Mouse (Mus musculus) embryonic fibroblast, embryonic 13.5 days (primary cell): Measurements from ENCODE around the gene Efna4. TPM values are rescaled to one million over a fixed set of nuclear protein-coding genes. Genes with fewer than 3 reads are reported as not detected.

ENCODE experiments used
- H3K27ac ChIP-seq: 2 replicates; pipeline ENCODE4 v1.5.1; 2012; ENCODE audit warnings: low read length, control low read depth, inconsistent platforms; ENCODE audit not compliant: insufficient read depth
- H3K4me1 ChIP-seq: 2 replicates; pipeline ENCODE4 v1.6.1; 2011; ENCODE audit warnings: low read length; ENCODE audit not compliant: control insufficient read depth, insufficient read depth
- H3K4me3 ChIP-seq: 2 replicates; pipeline ENCODE4 v1.5.1; 2011; ENCODE audit warnings: mild to moderate bottlenecking, control low read depth, low read length; ENCODE audit not compliant: insufficient read depth
- CTCF ChIP-seq: IDR thresholded peaks from 2 replicates; pipeline ENCODE4 v1.5.1; 2011; ENCODE audit warnings: mild to moderate bottlenecking, control low read depth, low read length, moderate library complexity, borderline replicate concordance; ENCODE audit not compliant: insufficient read depth
- POLR2A ChIP-seq: IDR thresholded peaks from 2 replicates; pipeline ENCODE4 v1.6.1; 2011; ENCODE audit warnings: low read depth, mild to moderate bottlenecking, control low read depth, low read length, moderate library complexity
- polyA plus RNA-seq: library from polyadenylated mRNA; stranded (reverse); fragments of >200 nt; gene quantifications from 2 replicates; pipeline ENCODE4 v1.2.4, GENCODE M21; 2011; ENCODE audit warnings: low read depth; ENCODE audit not compliant: missing spikeins, insufficient read length

The Efna4 gene
- polyA plus RNA-seq, 1 experiment = 11.4 TPM

GRCm38 (mm10) chr3:89332013-89332412 lies 5.8 kb downstream of the Efna4 start:
- no peak overlapping the region for H3K4me3 ChIP-seq
- no peak overlapping the region for H3K27ac ChIP-seq
- no peak for TF ChIP-seq POLR2A
- no peak for TF ChIP-seq CTCF
- H3K4me1 ChIP-seq = 0 out of 2 replicates have a peak, but pooled peaks cover 5% of the 10 kb centered on the region

GRCm38 (mm10) chr3:89331561-89331960 lies 6.3 kb downstream of the Efna4 start:
- Histone ChIP-seq H3K4me3 (no peak overlapping the region), H3K4me1 (0 out of 2 replicates have a peak, but pooled peaks cover 3% of the 10 kb centered on the region), H3K27ac (no peak overlapping the region)
- TF ChIP-seq CTCF = no peak
- no peak for TF ChIP-seq POLR2A

- Histone ChIP-seq H3K4me1 (no peaks in the 10 kb centered on the region), H3K4me3 (no peak overlapping the region), H3K27ac (no peak overlapping the region)
- TF ChIP-seq CTCF = no peak
- no peak for TF ChIP-seq POLR2A
Observed at GRCm38 (mm10) chr3:89330948-89331347, 6.9 kb downstream of the Efna4 start.

GRCm38 (mm10) chr3:89330346-89330745 lies 7.5 kb downstream of the Efna4 start:
- no peaks in the 10 kb centered on the region for H3K4me1 ChIP-seq
- H3K4me3 ChIP-seq = no peak overlapping the region
- no peak overlapping the region for H3K27ac ChIP-seq
- TF ChIP-seq CTCF (no peak), POLR2A (no peak)

- Histone ChIP-seq H3K4me3 (no peak overlapping the region), H3K4me1 (no peaks in the 10 kb centered on the region), H3K27ac (no peak overlapping the region)
- no peak for TF ChIP-seq CTCF
Observed at GRCm38 (mm10) chr3:89328623-89329022, 9.2 kb downstream of the Efna4 start.

- Histone ChIP-seq H3K4me3 (no peak overlapping the region), H3K27ac (no peak overlapping the region), H3K4me1 (no peaks in the 10 kb centered on the region)
- TF ChIP-seq CTCF = no peak
- no peak for TF ChIP-seq POLR2A
Observed at GRCm38 (mm10) chr3:89327371-89327870, 10.4 kb downstream of the Efna4 start.

- TF ChIP-seq CTCF (no peak), POLR2A (no peak)
- Histone ChIP-seq H3K4me3 (no peak overlapping the region), H3K27ac (no peak overlapping the region), H3K4me1 (no peaks in the 10 kb centered on the region)
Observed at GRCm38 (mm10) chr3:89325882-89326281, 11.9 kb downstream of the Efna4 start.

GRCm38 (mm10) chr3:89322514-89323165 lies 15.2 kb downstream of the Efna4 start, which contains the start of gene Efna3:
Efna3 (minus strand) TSS chr3:89322965.
- no peak for TF ChIP-seq POLR2A
- TF ChIP-seq CTCF = no peak
- H3K4me3 ChIP-seq = peak within 1 kb of the TSS; percentile 46
- no peaks in the 10 kb centered on the region for H3K4me1 ChIP-seq
- H3K27ac ChIP-seq = no peak within 1 kb of the TSS

GRCm38 (mm10) chr3:89322131-89322500 lies 15.7 kb downstream of the Efna4 start:
- H3K27ac ChIP-seq = no peak overlapping the region
- H3K4me3 ChIP-seq = peak overlapping the region; percentile 46
- TF ChIP-seq POLR2A = no peak
- no peaks in the 10 kb centered on the region for H3K4me1 ChIP-seq

- H3K4me3 ChIP-seq = peak overlapping the region; percentile 46
- TF ChIP-seq CTCF (0 out of 2 replicates have a peak, but pooled peaks have one; percentile 7), POLR2A (no peak)
- no peak overlapping the region for H3K27ac ChIP-seq
- H3K4me1 ChIP-seq = no peaks in the 10 kb centered on the region
Observed at GRCm38 (mm10) chr3:89321183-89322130, 16.4 kb downstream of the Efna4 start.
